Mouse (Mus musculus): ENCODE measurements around the gene Lrrfip2.

DNA sequence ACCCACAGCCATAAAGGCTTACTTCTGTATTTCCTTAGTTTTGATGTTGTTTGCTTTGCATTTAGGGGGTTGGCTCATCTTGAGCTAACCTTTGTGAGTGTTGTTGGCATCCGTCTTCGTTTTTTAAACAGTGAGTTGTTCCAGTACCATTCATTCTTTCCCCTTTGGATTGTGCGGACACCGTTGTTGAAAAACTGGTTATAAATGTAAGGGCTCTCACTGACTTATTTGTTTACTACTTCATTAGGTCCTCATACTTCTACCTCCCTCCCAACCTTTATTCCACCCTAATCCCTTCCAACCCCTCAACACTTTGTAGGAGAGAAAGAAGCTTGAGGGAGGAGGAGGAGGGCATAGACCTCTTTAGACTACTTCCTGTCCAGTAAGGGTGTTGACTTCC is 80.3 kb downstream of the Lrrfip2 start:
- TF ChIP-seq EP300 (IDR thresholded peaks at IDR 0.05; ENCODE audit: low read depth) (no peak), CTCF (IDR thresholded peaks at IDR 0.05; ENCODE audit: low read depth) (no peak)
